Mouse (Mus musculus): ENCODE results near the gene Srebf1.

DNA sequence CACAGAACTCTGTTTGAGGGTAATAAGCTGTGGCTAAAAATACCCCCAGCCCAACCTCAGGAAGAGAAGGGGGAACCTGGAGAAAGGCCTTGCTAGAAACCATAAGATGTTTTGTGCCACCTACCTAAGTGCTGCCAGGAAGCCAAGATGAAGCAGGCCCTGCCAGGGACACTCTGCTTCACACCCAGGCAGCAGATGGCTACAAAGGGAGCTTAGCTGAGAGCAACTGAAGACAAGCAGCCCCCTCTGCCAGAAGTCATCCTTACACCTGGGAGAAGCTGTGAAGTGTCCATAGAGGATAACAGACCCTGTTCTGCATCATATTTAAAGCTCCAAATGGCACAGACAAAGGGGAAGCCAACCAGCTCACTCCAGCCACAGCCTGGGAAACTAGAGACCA is 23.7 kb upstream of the Srebf1 start:
- no peak for TF ChIP-seq CTCF (IDR thresholded peaks at IDR 0.05; ENCODE audit: low read depth, low read length)
- no peak for TF ChIP-seq POLR2A (IDR thresholded peaks at IDR 0.05; ENCODE audit: borderline replicate concordance, low read depth, low read length)

Data from bone marrow macrophage, adult 2 months (primary cell).